Mouse (Mus musculus): ENCODE results near the gene Ints1. TPM values are rescaled to one million over a fixed set of nuclear protein-coding genes. Genes with fewer than 3 reads are reported as not detected.
A peak's percentile ranks its signal among the peaks of the same experiment; 100 is the strongest.

Gene Ints1
- polyA plus RNA-seq, 1 experiment from 2014 or later = 35.3 TPM

DNA sequence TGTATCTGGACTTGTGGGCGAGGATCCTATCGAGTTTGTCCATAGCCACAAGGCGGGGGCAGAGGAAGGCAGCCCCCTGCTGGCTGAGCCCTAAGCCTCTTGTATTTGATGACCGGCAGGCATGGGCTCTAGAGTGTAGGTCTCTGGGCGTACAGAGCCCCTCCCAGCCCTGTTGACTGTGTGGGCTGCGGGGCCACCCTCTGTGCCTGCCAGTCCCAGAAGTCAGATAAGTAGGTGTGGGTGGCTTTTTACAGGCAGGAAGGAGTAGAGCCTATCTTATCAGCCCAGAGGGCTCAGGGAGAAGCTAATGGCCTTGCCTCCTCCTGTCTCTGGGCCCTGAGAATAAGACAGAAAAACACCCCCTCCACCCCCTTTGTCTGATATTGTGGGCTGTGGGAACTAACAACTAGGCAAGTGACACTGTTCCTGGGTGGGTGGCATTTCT, 28.7 kb upstream of the Ints1 start:
- H3K4me3 ChIP-seq (ENCODE audit: low read depth, low read length) = no peak overlapping the region
- H3K36me3 ChIP-seq (ENCODE audit: control insufficient read depth, insufficient read depth, low read length) = peaks cover 13% of the 10 kb centered on the region
- H3K4me1 ChIP-seq (ENCODE audit: control insufficient read depth, insufficient read depth, low read length) = peaks cover 6% of the 10 kb centered on the region; the same call in 1 of the 2 replicates
- 14% methylated on average over 6 of the region's 6 CpGs for WGBS
- H3K9me3 ChIP-seq (ENCODE audit: control insufficient read depth, low read depth, low read length) = no peaks in the 10 kb centered on the region
- H3K27ac ChIP-seq (ENCODE audit: low read length) = peak overlapping the region; percentile 58; the same call in 1 of the 2 replicates
- H3K27me3 ChIP-seq (ENCODE audit: control insufficient read depth, insufficient read depth, low read length) = no peaks in the 10 kb centered on the region
- peak; percentile 90 for ATAC-seq (ENCODE audit: insufficient number of reproducible peaks, insufficient read depth, low FRiP score, low read depth)
- H3K9ac ChIP-seq (replicated peaks; ENCODE audit: low read depth, low read length) = no peak overlapping the region
- H3K4me2 ChIP-seq (replicated peaks; ENCODE audit: low read depth, low read length) = peak overlapping the region; percentile 18; the same call in 1 of the 2 replicates

DNA sequence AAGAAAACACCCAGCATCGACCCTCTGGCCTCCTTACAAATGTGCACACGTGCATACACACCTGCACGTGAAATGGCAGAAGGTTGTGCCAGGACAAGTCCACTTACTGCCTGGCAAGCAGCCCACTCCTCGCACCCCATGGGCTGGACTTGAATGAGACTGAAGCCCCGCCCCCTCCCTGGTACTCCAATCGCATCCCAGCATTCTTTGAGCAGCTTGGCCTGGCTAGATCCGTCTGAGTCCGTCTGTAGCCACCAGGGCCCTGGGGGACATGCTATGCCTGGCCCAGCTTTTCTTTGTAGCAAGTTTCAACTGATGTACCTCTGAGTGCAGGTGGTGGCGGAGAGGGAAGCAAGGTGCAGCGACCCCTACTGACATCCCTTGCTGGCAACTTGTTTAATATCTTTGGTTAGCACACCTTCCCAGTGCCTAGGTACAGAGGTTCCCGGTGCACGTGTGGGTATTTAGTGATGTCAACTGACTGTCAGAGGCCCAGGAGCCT, 28.2 kb upstream of the Ints1 start:
- no peak overlapping the region for H3K9ac ChIP-seq (replicated peaks; ENCODE audit: low read depth, low read length)
- peaks cover 6% of the 10 kb centered on the region; the same call in 1 of the 2 replicates for H3K4me1 ChIP-seq (ENCODE audit: control insufficient read depth, insufficient read depth, low read length)
- ATAC-seq (ENCODE audit: insufficient number of reproducible peaks, insufficient read depth, low FRiP score, low read depth) = peak; percentile 51; the same call in 1 of the 2 replicates
- no peaks in the 10 kb centered on the region for H3K9me3 ChIP-seq (ENCODE audit: control insufficient read depth, low read depth, low read length)
- peak overlapping the region; percentile 58; the same call in 1 of the 2 replicates for H3K27ac ChIP-seq (ENCODE audit: low read length)
- no peak overlapping the region for H3K4me3 ChIP-seq (ENCODE audit: low read depth, low read length)
- WGBS = 10% methylated on average over 12 of the region's 12 CpGs
- peak overlapping the region; percentile 18; the same call in 1 of the 2 replicates for H3K4me2 ChIP-seq (replicated peaks; ENCODE audit: low read depth, low read length)
- no peaks in the 10 kb centered on the region for H3K27me3 ChIP-seq (ENCODE audit: control insufficient read depth, insufficient read depth, low read length)
- peaks cover 13% of the 10 kb centered on the region for H3K36me3 ChIP-seq (ENCODE audit: control insufficient read depth, insufficient read depth, low read length)

DNA sequence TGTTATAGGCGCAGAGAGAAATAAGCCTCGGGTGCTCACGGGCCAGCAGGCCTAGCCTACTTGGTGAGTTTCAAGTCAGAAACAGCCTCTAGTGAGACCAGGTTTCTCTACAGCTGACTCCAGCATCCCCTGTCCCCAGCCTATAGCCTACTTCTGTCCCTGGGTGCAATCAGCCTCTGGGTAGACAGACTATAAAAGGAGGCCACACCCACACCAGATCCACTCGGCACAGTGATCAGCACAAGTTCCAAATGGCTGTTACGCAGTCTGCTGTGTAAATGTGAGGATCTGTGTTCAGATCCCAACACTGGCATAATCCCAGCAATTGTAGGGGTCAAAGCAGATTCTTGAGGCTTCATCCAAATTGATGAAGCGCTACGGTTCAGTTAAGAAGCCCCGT, 27.7 kb upstream of the Ints1 start:
- Histone ChIP-seq H3K4me3 (ENCODE audit: low read depth, low read length) (no peak overlapping the region), H3K9me3 (ENCODE audit: control insufficient read depth, low read depth, low read length) (no peaks in the 10 kb centered on the region), H3K4me2 (replicated peaks; ENCODE audit: low read depth, low read length) (no peak overlapping the region), H3K27ac (ENCODE audit: low read length) (no peak overlapping the region), H3K27me3 (ENCODE audit: control insufficient read depth, insufficient read depth, low read length) (no peaks in the 10 kb centered on the region), H3K9ac (replicated peaks; ENCODE audit: low read depth, low read length) (no peak overlapping the region), H3K36me3 (ENCODE audit: control insufficient read depth, insufficient read depth, low read length) (peaks cover 13% of the 10 kb centered on the region), H3K4me1 (ENCODE audit: control insufficient read depth, insufficient read depth, low read length) (peaks cover 11% of the 10 kb centered on the region)
- ATAC-seq (ENCODE audit: insufficient number of reproducible peaks, insufficient read depth, low FRiP score, low read depth) = no peak
- 81% methylated on average over 8 of the region's 8 CpGs for WGBS

DNA sequence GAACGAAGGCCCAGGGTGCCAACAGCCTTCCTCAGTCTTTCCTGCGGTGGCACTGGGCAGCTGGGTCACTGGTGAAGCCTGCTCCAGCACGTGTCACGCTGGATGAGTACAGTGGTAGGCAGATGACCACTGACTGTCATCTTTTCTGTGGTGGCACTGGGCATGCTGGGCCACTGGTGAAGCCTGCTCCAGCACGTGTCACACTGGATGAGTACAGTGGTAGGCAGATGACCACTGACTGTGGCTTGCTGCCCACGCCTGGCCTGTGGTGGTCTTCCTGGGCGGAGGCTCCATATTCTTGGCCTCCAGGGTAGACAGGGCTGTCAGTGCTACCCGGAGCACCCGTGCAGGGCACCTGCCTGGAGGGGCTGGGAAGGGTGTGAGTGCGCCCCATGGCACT, 26.4 kb upstream of the Ints1 start:
- Histone ChIP-seq H3K9ac (replicated peaks; ENCODE audit: low read depth, low read length) (no peak overlapping the region), H3K4me3 (ENCODE audit: low read depth, low read length) (no peak overlapping the region), H3K9me3 (ENCODE audit: control insufficient read depth, low read depth, low read length) (no peaks in the 10 kb centered on the region), H3K36me3 (ENCODE audit: control insufficient read depth, insufficient read depth, low read length) (peaks cover 13% of the 10 kb centered on the region), H3K27ac (ENCODE audit: low read length) (no peak overlapping the region), H3K4me1 (ENCODE audit: control insufficient read depth, insufficient read depth, low read length) (peaks cover 24% of the 10 kb centered on the region), H3K27me3 (ENCODE audit: control insufficient read depth, insufficient read depth, low read length) (no peaks in the 10 kb centered on the region), H3K4me2 (replicated peaks; ENCODE audit: low read depth, low read length) (no peak overlapping the region)
- no peak for ATAC-seq (ENCODE audit: insufficient number of reproducible peaks, insufficient read depth, low FRiP score, low read depth)
- 91% methylated on average over 10 of the region's 10 CpGs for WGBS

DNA sequence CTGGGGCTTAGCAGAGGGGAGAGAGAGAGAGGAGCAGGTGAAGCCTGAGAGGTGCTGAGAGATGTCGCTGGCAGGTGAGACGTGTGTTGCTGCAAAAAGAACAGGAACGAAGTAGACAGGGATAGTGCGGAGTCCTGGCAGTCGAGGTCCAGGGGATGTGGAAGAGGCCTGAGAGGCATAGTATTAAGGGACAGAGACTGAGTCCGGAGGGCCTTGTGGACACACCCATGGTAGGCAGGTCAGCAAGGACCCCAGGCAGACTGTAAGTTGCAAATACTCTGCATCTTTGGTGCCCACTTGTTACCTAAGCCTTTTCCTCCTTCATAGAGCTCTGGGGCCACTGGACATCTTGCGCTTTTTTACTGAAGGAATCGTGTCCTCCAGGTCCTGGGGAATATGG, 25.8 kb upstream of the Ints1 start:
- no peak overlapping the region for H3K9ac ChIP-seq (replicated peaks; ENCODE audit: low read depth, low read length)
- H3K36me3 ChIP-seq (ENCODE audit: control insufficient read depth, insufficient read depth, low read length) = peaks cover 13% of the 10 kb centered on the region
- no peak overlapping the region for H3K27ac ChIP-seq (ENCODE audit: low read length)
- 91% methylated on average over 8 of the region's 8 CpGs for WGBS
- H3K4me2 ChIP-seq (replicated peaks; ENCODE audit: low read depth, low read length) = no peak overlapping the region
- no peak for ATAC-seq (ENCODE audit: insufficient number of reproducible peaks, insufficient read depth, low FRiP score, low read depth)
- H3K27me3 ChIP-seq (ENCODE audit: control insufficient read depth, insufficient read depth, low read length) = no peaks in the 10 kb centered on the region
- peaks cover 30% of the 10 kb centered on the region for H3K4me1 ChIP-seq (ENCODE audit: control insufficient read depth, insufficient read depth, low read length)
- no peak overlapping the region for H3K4me3 ChIP-seq (ENCODE audit: low read depth, low read length)
- H3K9me3 ChIP-seq (ENCODE audit: control insufficient read depth, low read depth, low read length) = no peaks in the 10 kb centered on the region

DNA sequence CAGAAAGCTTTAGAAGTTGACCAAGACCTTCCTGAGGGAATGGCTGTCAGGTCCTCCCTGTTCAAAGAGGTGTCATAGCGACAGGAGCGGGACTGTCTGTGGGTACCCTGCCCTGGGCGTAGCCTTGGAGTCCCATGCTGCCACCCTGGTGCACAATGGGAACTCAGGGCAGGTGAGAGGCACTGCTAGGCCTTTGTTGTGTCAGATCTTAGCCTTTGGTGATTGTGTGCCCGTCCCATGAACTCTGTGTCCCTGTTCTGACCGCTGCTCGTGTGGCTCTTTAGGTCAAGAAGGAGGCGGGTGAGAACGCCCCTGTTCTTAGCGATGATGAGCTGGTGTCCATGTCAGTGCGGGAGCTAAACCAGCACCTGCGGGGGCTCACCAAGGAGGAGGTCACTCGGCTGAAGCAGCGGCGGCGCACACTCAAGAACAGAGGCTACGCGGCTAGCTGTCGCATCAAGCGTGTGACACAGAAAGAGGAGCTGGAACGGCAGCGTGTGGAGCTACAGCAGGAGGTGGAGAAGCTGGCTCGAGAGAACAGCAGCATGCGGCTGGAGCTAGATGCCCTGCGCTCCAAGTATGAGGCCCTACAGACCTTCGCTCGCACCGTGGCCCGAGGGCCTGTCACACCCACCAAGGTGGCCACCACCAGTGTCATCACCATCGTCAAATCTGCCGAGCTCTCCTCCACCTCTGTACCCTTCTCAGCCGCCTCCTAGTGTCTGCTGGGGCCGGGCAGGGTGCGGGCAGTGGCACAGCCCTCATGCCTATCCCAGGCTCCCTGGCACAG, 24.5 kb upstream of the Ints1 start:
- H3K4me1 ChIP-seq (ENCODE audit: control insufficient read depth, insufficient read depth, low read length) = peaks cover 31% of the 10 kb centered on the region
- no peaks in the 10 kb centered on the region for H3K9me3 ChIP-seq (ENCODE audit: control insufficient read depth, low read depth, low read length)
- 94% methylated on average over 33 of the region's 33 CpGs for WGBS

DNA sequence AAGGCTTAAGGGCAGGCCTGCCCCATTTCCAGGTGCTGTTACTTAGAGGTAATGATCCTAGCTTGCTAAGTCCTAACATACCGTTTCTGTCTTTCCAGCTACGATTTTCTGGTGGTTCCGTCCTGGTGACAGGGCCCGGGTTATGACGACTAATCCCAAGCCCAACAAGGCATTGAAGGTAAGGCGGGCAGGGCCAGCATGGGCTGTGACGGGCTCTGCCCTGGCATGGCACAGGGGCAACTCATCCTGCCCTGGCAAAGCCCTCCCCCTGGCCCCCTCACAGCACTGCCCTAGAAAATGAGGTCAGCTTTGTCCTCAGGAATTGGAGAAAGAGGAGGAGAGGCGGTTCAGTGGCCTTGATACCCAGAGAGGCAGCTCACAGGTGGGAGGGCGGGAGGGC, 23.6 kb upstream of the Ints1 start:
- Histone ChIP-seq H3K27me3 (ENCODE audit: control insufficient read depth, insufficient read depth, low read length) (no peaks in the 10 kb centered on the region), H3K36me3 (ENCODE audit: control insufficient read depth, insufficient read depth, low read length) (peaks cover 13% of the 10 kb centered on the region), H3K9me3 (ENCODE audit: control insufficient read depth, low read depth, low read length) (no peaks in the 10 kb centered on the region), H3K4me1 (ENCODE audit: control insufficient read depth, insufficient read depth, low read length) (peaks cover 32% of the 10 kb centered on the region), H3K4me2 (replicated peaks; ENCODE audit: low read depth, low read length) (no peak overlapping the region), H3K9ac (replicated peaks; ENCODE audit: low read depth, low read length) (no peak overlapping the region), H3K4me3 (ENCODE audit: low read depth, low read length) (no peak overlapping the region), H3K27ac (ENCODE audit: low read length) (no peak overlapping the region)
- WGBS = 89% methylated on average over 9 of the region's 9 CpGs
- ATAC-seq (ENCODE audit: insufficient number of reproducible peaks, insufficient read depth, low FRiP score, low read depth) = no peak

More for the DNA sequence above, 24.5 kb upstream of the Ints1 start:
- no peaks in the 10 kb centered on the region for H3K27me3 ChIP-seq (ENCODE audit: control insufficient read depth, insufficient read depth, low read length)
- peaks cover 13% of the 10 kb centered on the region for H3K36me3 ChIP-seq (ENCODE audit: control insufficient read depth, insufficient read depth, low read length)
- no peak overlapping the region for H3K4me2 ChIP-seq (replicated peaks; ENCODE audit: low read depth, low read length)
- H3K9ac ChIP-seq (replicated peaks; ENCODE audit: low read depth, low read length) = no peak overlapping the region
- no peak for ATAC-seq (ENCODE audit: insufficient number of reproducible peaks, insufficient read depth, low FRiP score, low read depth)
- H3K4me3 ChIP-seq (ENCODE audit: low read depth, low read length) = no peak overlapping the region
- H3K27ac ChIP-seq (ENCODE audit: low read length) = no peak overlapping the region

DNA sequence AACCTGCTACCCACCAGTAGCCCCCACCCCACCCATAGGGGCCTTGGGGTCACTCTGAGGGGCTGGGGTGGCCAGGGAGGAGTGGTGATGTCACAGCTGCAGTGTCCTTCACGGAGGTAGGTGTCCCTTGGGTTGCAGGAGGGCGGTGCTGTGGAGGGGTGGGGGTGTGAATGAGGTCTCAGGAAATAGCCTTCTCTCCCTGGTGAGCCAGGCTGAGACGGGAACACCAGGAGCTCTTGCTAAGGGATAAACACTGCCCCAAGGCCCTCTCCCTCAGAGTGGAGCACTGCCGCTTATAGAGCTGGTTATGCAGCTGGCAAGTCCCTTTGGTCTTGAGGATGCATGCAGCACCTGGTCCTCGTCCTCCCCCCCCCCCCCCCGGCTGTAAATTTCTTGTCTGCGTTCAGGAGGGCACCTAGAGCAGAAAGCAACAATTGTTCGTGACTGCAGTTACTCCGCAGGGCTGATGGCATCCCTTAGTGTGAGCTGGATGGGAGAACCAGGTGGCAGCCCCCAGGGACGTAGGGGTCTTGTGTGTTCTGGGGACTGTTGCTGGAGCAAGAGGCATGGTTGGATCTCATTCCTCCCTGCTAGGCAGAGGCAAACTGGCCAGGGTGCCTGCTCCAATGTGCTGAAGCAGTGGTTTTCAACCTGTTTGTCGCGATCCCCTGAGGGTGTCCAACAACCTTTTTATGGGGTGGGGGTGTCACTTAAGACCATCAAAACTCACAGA, 22.9 kb upstream of the Ints1 start:
- 35% methylated on average over 12 of the region's 12 CpGs for whole genome bisulfite sequencing
- H3K4me1 ChIP-seq (ENCODE audit: control insufficient read depth, insufficient read depth, low read length) = peaks cover 33% of the 10 kb centered on the region
- H3K9ac ChIP-seq (replicated peaks; ENCODE audit: low read depth, low read length) = no peak overlapping the region
- H3K4me3 ChIP-seq (ENCODE audit: low read depth, low read length) = no peak overlapping the region
- H3K27me3 ChIP-seq (ENCODE audit: control insufficient read depth, insufficient read depth, low read length) = no peaks in the 10 kb centered on the region
- no peaks in the 10 kb centered on the region for H3K9me3 ChIP-seq (ENCODE audit: control insufficient read depth, low read depth, low read length)
- H3K27ac ChIP-seq (ENCODE audit: low read length) = peak overlapping the region; percentile 27; the same call in 1 of the 2 replicates
- ATAC-seq (ENCODE audit: insufficient number of reproducible peaks, insufficient read depth, low FRiP score, low read depth) = no peak; the same call in 1 of the 2 replicates
- H3K36me3 ChIP-seq (ENCODE audit: control insufficient read depth, insufficient read depth, low read length) = peaks cover 13% of the 10 kb centered on the region
- 0 out of 2 replicates have a peak overlapping the region, but pooled peaks have one; percentile 10 for H3K4me2 ChIP-seq (replicated peaks; ENCODE audit: low read depth, low read length)
